In the genomic region with DNA sequence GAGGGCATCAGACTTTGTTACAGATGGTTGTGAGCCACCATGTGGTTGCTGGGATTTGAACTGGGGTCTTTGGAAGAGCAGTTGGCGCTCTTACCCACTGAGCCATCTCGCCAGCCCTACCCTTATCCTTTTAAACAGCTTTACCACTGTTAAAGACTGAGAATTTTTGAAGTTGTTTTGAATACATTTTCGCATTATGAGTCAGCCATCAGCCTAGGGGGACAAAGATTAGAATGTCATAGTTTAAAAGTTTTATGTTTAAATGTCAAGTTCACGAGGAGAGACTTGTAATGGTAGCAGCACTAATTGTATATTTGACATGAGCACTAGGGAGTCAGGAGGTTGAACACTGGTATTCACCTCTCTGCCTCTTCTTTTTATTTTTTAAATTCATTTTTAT, we compare ENCODE assay signal across 32 mouse cellular contexts. TPM values are rescaled to one million over a fixed set of nuclear protein-coding genes. Genes with fewer than 3 reads are reported as not detected.
DNase-seq lines count a peak whose midpoint lies in the region; ATAC-seq and TF ChIP-seq lines count a peak whose summit lies in the region.
"Had no signal": no experiment of that assay in that cellular context is flagged by ENCODE, and none has a peak within 500 bp of the region (broad histone marks: within the 10 kb centered on the region; RNA-seq: fewer than 3 reads in every experiment).

No protein-coding gene starts in this region.

- H3K27me3 ChIP-seq in forebrain, postnatal 0 days (ENCODE audit: insufficient read depth, low read length): no peaks in the 10 kb centered on the region
- H3K27me3 ChIP-seq in forebrain, embryonic 14.5 days (replicated peaks; ENCODE audit: control insufficient read depth, insufficient read depth, low read length): no peaks in the 10 kb centered on the region
- no peaks in the 10 kb centered on the region for H3K27me3 ChIP-seq in midbrain, embryonic 11.5 days (ENCODE audit: control insufficient read depth, insufficient read depth, low read length)
- no peaks in the 10 kb centered on the region for H3K27me3 ChIP-seq in midbrain, embryonic 10.5 days (ENCODE audit: low read depth, poor library complexity, severe bottlenecking)
- H3K27me3 ChIP-seq: embryonic facial prominence, embryonic 13.5 days; forebrain, embryonic 12.5 days; heart, embryonic 13.5 days had no signal

- no peak overlapping the region for H3K9ac ChIP-seq in forebrain, postnatal 0 days
- H3K9ac ChIP-seq in forebrain, embryonic 14.5 days (ENCODE audit: low read length): no peak overlapping the region
- H3K9ac ChIP-seq in midbrain, embryonic 11.5 days (ENCODE audit: low read length): no peak overlapping the region
- H3K9ac ChIP-seq: embryonic facial prominence, embryonic 13.5 days; forebrain, embryonic 12.5 days; heart, embryonic 13.5 days; hindbrain, embryonic 14.5 days had no signal

- H3K4me2 ChIP-seq in forebrain, postnatal 0 days (ENCODE audit: low read depth): no peak overlapping the region
- H3K4me2 ChIP-seq in forebrain, embryonic 14.5 days (ENCODE audit: low read length): no peak overlapping the region
- H3K4me2 ChIP-seq in midbrain, embryonic 11.5 days: no peak overlapping the region
- H3K4me2 ChIP-seq: embryonic facial prominence, embryonic 13.5 days; forebrain, embryonic 12.5 days; heart, embryonic 13.5 days; hindbrain, embryonic 14.5 days had no signal

- 0 out of 2 replicates have a peak, but pooled peaks have one; percentile 4 for TF ChIP-seq CTCF in forebrain, postnatal 0 days (IDR thresholded peaks at IDR 0.05; ENCODE audit: low read depth)

- no peak for ATAC-seq in forebrain, postnatal 0 days
- ATAC-seq in forebrain, embryonic 14.5 days: no peak
- ATAC-seq in midbrain, embryonic 11.5 days (ENCODE audit: low FRiP score): no peak
- ATAC-seq: forebrain, embryonic 16.5 days; hindbrain, postnatal 0 days; inflammation-experienced regulatory T-cells, adult 6 months; intestine, embryonic 16.5 days had no signal

- H3K27ac ChIP-seq in forebrain, postnatal 0 days (ENCODE audit: low read depth, low read length): no peak overlapping the region
- H3K27ac ChIP-seq in forebrain, embryonic 14.5 days (ENCODE audit: low read depth, low read length): no peak overlapping the region
- H3K27ac ChIP-seq in midbrain, embryonic 11.5 days (ENCODE audit: low read depth, low read length): no peak overlapping the region
- no peak overlapping the region for H3K27ac ChIP-seq in midbrain, embryonic 10.5 days (replicated peaks)
- H3K27ac ChIP-seq: embryonic facial prominence, embryonic 10.5 days; embryonic facial prominence, embryonic 13.5 days; forebrain, embryonic 12.5 days; gastrocnemius, adult 2 months; heart, embryonic 13.5 days; hindbrain, embryonic 14.5 days; hindbrain, postnatal 0 days had no signal

- H3K4me1 ChIP-seq in forebrain, postnatal 0 days (ENCODE audit: insufficient read depth): no peaks in the 10 kb centered on the region
- peaks cover 6% of the 10 kb centered on the region; the same call in 1 of the 2 replicates for H3K4me1 ChIP-seq in forebrain, embryonic 14.5 days (ENCODE audit: control insufficient read depth, insufficient read depth, low read length)
- H3K4me1 ChIP-seq in midbrain, embryonic 11.5 days (ENCODE audit: control insufficient read depth, insufficient read depth, low read length): peaks cover 6% of the 10 kb centered on the region; the same call in 1 of the 2 replicates
- peaks cover 9% of the 10 kb centered on the region for H3K4me1 ChIP-seq in midbrain, embryonic 10.5 days

- peaks cover 18% of the 10 kb centered on the region; the same call in 1 of the 2 replicates for H3K36me3 ChIP-seq in forebrain, postnatal 0 days (ENCODE audit: insufficient read depth)
- H3K36me3 ChIP-seq in forebrain, embryonic 14.5 days (ENCODE audit: control insufficient read depth, insufficient read depth, low read length): peaks cover 24% of the 10 kb centered on the region
- peaks cover 6% of the 10 kb centered on the region; the same call in 1 of the 2 replicates for H3K36me3 ChIP-seq in midbrain, embryonic 11.5 days (ENCODE audit: control insufficient read depth, insufficient read depth, low read length)
- H3K36me3 ChIP-seq in midbrain, embryonic 10.5 days: peaks cover 77% of the 10 kb centered on the region

- no peak for DNase-seq in forebrain, postnatal 0 days
- no peak for DNase-seq in forebrain, embryonic 14.5 days (ENCODE audit: low spot score)
- DNase-seq in midbrain, embryonic 11.5 days (ENCODE audit: low spot score, missing footprints): peak; percentile 19
- DNase-seq in midbrain, embryonic 10.5 days (ENCODE audit: low spot score): no peak
- DNase-seq in R1 (ENCODE audit: low read depth, low spot score): peak; percentile 47
- DNase-seq in right cerebral cortex, adult 2 months (ENCODE audit: low spot score in 2 of 2): no peak
- DNase-seq: adrenal gland, adult 2 months; adrenal gland, postnatal 25 days; B cell, adult 2 months; cerebellum, adult 11-12 months; cerebellum, adult 8-10 months; cerebellum, postnatal 10 days; cerebellum, postnatal 36 days; embryo, embryonic 11 days; gastrocnemius, adult 2 months; gastrocnemius, postnatal 14 days; heart, adult 18-20 months; heart, postnatal 14 days; heart, postnatal 4 days had no signal

- no peaks in the 10 kb centered on the region for H3K9me3 ChIP-seq in forebrain, postnatal 0 days (ENCODE audit: low read length)
- H3K9me3 ChIP-seq in forebrain, embryonic 14.5 days (replicated peaks; ENCODE audit: control insufficient read depth, low read length): no peaks in the 10 kb centered on the region
- H3K9me3 ChIP-seq in midbrain, embryonic 11.5 days (ENCODE audit: control insufficient read depth, low read length): no peaks in the 10 kb centered on the region
- H3K9me3 ChIP-seq in midbrain, embryonic 10.5 days (replicated peaks): no peaks in the 10 kb centered on the region
- H3K9me3 ChIP-seq: embryonic facial prominence, embryonic 10.5 days; embryonic facial prominence, embryonic 13.5 days; forebrain, embryonic 12.5 days; heart, embryonic 13.5 days had no signal

- no peak overlapping the region for H3K4me3 ChIP-seq in forebrain, postnatal 0 days (ENCODE audit: low read depth, low read length)
- H3K4me3 ChIP-seq in forebrain, embryonic 14.5 days (ENCODE audit: low read depth, low read length): no peak overlapping the region
- no peak overlapping the region for H3K4me3 ChIP-seq in midbrain, embryonic 11.5 days (ENCODE audit: low read depth, low read length)
- no peak overlapping the region for H3K4me3 ChIP-seq in midbrain, embryonic 10.5 days
- H3K4me3 ChIP-seq: embryonic facial prominence, embryonic 10.5 days; embryonic facial prominence, embryonic 13.5 days; erythroblast, embryonic 14.5 days; forebrain, embryonic 12.5 days; gastrocnemius, adult 2 months; heart, embryonic 13.5 days had no signal

- WGBS in forebrain, postnatal 0 days: 97% methylated on average over 4 of the region's 4 CpGs
- WGBS in forebrain, embryonic 14.5 days: 93% methylated on average over 4 of the region's 4 CpGs
- 96% methylated on average over 4 of the region's 4 CpGs for WGBS in midbrain, embryonic 11.5 days
- 92% methylated on average over 4 of the region's 4 CpGs for WGBS in midbrain, embryonic 10.5 days

RNA-seq across cellular contexts. Expression of gene Rfc4, which starts 4.4 kb away (rescaled TPM):
- total RNA-seq in forebrain, postnatal 0 days (2014; rRNA removed): 19.3 and 20.4 TPM in 2 replicates
- polyA plus RNA-seq in forebrain, postnatal 0 days (2015; fragmentation: Nextera tagmentation; extraction: Ambion mirVana): 32.0 and 42.1 TPM in 2 replicates
- 82.7 and 110 TPM in 2 replicates for polyA plus RNA-seq in forebrain, embryonic 14.5 days (2014; fragmentation: Nextera tagmentation; extraction: Ambion mirVana)
- 237 and 249 TPM in 2 replicates for polyA plus RNA-seq in midbrain, embryonic 11.5 days (2014; fragmentation: Nextera tagmentation; extraction: Ambion mirVana)
- 238 and 272 TPM in 2 replicates for polyA plus RNA-seq in midbrain, embryonic 10.5 days (2016; fragmentation: Nextera tagmentation; extraction: Ambion mirVana)
- polyA plus RNA-seq: adrenal gland, adult 2 months had no signal

RNA-seq across cellular contexts. Expression of gene Eif4a2, which starts 15.9 kb away (rescaled TPM):
- 948 and 1,017 TPM in 2 replicates for total RNA-seq in forebrain, postnatal 0 days (2014; rRNA removed)
- polyA plus RNA-seq in forebrain, postnatal 0 days (2015; fragmentation: Nextera tagmentation; extraction: Ambion mirVana): 311 and 313 TPM in 2 replicates
- 340 and 434 TPM in 2 replicates for polyA plus RNA-seq in forebrain, embryonic 14.5 days (2014; fragmentation: Nextera tagmentation; extraction: Ambion mirVana)
- polyA plus RNA-seq in midbrain, embryonic 11.5 days (2014; fragmentation: Nextera tagmentation; extraction: Ambion mirVana): 210 and 232 TPM in 2 replicates
- polyA plus RNA-seq in midbrain, embryonic 10.5 days (2016; fragmentation: Nextera tagmentation; extraction: Ambion mirVana): 154 and 155 TPM in 2 replicates

RNA-seq across cellular contexts. Expression of gene Adipoq, which starts 23.2 kb away (rescaled TPM):
- 0.46 and 0.52 TPM in 2 replicates for total RNA-seq in forebrain, postnatal 0 days (2014; rRNA removed)
- not detected in 2 replicates for polyA plus RNA-seq in forebrain, postnatal 0 days (2015; fragmentation: Nextera tagmentation; extraction: Ambion mirVana)
- not detected in 2 replicates for polyA plus RNA-seq in forebrain, embryonic 14.5 days (2014; fragmentation: Nextera tagmentation; extraction: Ambion mirVana)
- polyA plus RNA-seq in midbrain, embryonic 11.5 days (2014; fragmentation: Nextera tagmentation; extraction: Ambion mirVana): 0.22 TPM in 1 of 2 replicates, not detected in the other
- not detected in 2 replicates for polyA plus RNA-seq in midbrain, embryonic 10.5 days (2016; fragmentation: Nextera tagmentation; extraction: Ambion mirVana)
- total RNA-seq: hindbrain, postnatal 0 days; MEL had no signal
- polyA plus RNA-seq: embryonic facial prominence, embryonic 10.5 days; embryonic facial prominence, embryonic 13.5 days; erythroblast, embryonic 14.5 days; forebrain, embryonic 12.5 days; forebrain, embryonic 16.5 days; heart, embryonic 16.5 days; hindbrain, embryonic 11.5 days; hindbrain, embryonic 14.5 days; hindbrain, postnatal 0 days; intestine, embryonic 16.5 days had no signal

Comparison
In these comparisons a context has a peak if more than half of its experiments do, and no peak if none do; other contexts are left out.
1. DNase-seq: peak in midbrain, embryonic 11.5 days (single experiment) and R1 (single experiment); none in forebrain, postnatal 0 days (single experiment), forebrain, embryonic 14.5 days (single experiment), midbrain, embryonic 10.5 days (single experiment) and right cerebral cortex, adult 2 months (0 of 2).